Mouse (Mus musculus) liver, embryonic 14.5 days (tissue): ENCODE measurements around the gene Zfp658. TPM values are rescaled to one million over a fixed set of nuclear protein-coding genes. Genes with fewer than 3 reads are reported as not detected.

ENCODE experiments used
- ATAC-seq: fragments of 200-750 bp; cut with Nextera tagmentation; 2 replicates; pipeline ENCODE4 v1.8.0; 2017; ENCODE audit warnings: moderate number of reproducible peaks, mild to moderate bottlenecking, moderate library complexity; ENCODE audit not compliant: insufficient read depth
- DNase-seq, 3 experiments: peaks; one replicate each; pipeline ENCODE4 v3.0.0-alpha.2; 2012 to 2013; ENCODE audit warnings: low read depth in 3 of 3, low spot score in 3 of 3
- H3K27ac ChIP-seq: fragments of 300-500 bp; sonication (generic); 2 replicates; pipeline ENCODE4 v1.5.1; 2014; ENCODE audit warnings: moderate library complexity, mild to moderate bottlenecking, control low read depth, inconsistent platforms
- H3K27me3 ChIP-seq: fragments of 300-500 bp; sonication (generic); 2 replicates; pipeline ENCODE4 v1.6.1; 2014; ENCODE audit warnings: mild to moderate bottlenecking, low read length, moderate library complexity; ENCODE audit not compliant: control insufficient read depth, insufficient read depth
- H3K36me3 ChIP-seq: fragments of 300-500 bp; sonication (generic); replicated peaks from 2 replicates; pipeline ENCODE4 v1.6.1; 2014; ENCODE audit warnings: low read depth; ENCODE audit not compliant: control insufficient read depth, insufficient read depth
- H3K4me1 ChIP-seq, 2 experiments: fragments of 200-500 bp in 1 of 2; fragments of 300-500 bp in 1 of 2; sonication (generic) in 1 of 2; replicated peaks; 2 replicates each; pipeline ENCODE4 v1.6.1; 2012 to 2014; ENCODE audit warnings: antibody characterized with exemption in 1 of 2, inconsistent platforms in 1 of 2, low read length in 1 of 2; ENCODE audit not compliant: control insufficient read depth in 2 of 2, insufficient read depth in 2 of 2
- H3K4me2 ChIP-seq: fragments of 300-500 bp; sonication (generic); 2 replicates; pipeline ENCODE4 v1.6.1; 2014; ENCODE audit warnings: low read depth, mild to moderate bottlenecking, control low read depth, moderate library complexity
- H3K4me3 ChIP-seq, 2 experiments: fragments of 200-500 bp in 1 of 2; fragments of 300-500 bp in 1 of 2; sonication (generic) in 1 of 2; 2 replicates each; pipeline ENCODE4 v1.5.1; 2012 to 2014; ENCODE audit warnings: low read depth in 2 of 2, low read length in 2 of 2, mild to moderate bottlenecking in 2 of 2, control low read depth in 1 of 2, inconsistent platforms in 1 of 2, moderate library complexity in 1 of 2; ENCODE audit not compliant: insufficient read depth in 1 of 2
- H3K9ac ChIP-seq: fragments of 300-500 bp; sonication (generic); replicated peaks from 2 replicates; pipeline ENCODE4 v1.6.1; 2014; ENCODE audit warnings: mild to moderate bottlenecking, control low read depth, moderate library complexity
- H3K9me3 ChIP-seq: fragments of 300-500 bp; sonication (generic); 2 replicates; pipeline ENCODE4 v1.6.1; 2016; ENCODE audit warnings: low read length, mixed read lengths; ENCODE audit not compliant: control insufficient read depth
- CTCF ChIP-seq: IDR thresholded peaks from 2 replicates; pipeline ENCODE4 v1.5.1; 2016; ENCODE audit warnings: antibody characterized with exemption, low read depth, control low read depth
- EP300 ChIP-seq: IDR thresholded peaks from 2 replicates; pipeline ENCODE4 v1.6.1; 2016; ENCODE audit warnings: antibody characterized with exemption, low read depth
- WGBS: fragments of 180-500 bp; shearing (Covaris S2); extraction: QIAGEN DNeasy Blood & Tissue Kit; methylation state at CpG from one replicate; pipeline ENCODE4 v1.1.7; 2014; ENCODE audit not compliant: insufficient replicate concordance; 5-methylcytosine and 5-hydroxymethylcytosine counted together
- polyA plus RNA-seq, 2 experiments: library from polyadenylated mRNA; depleted of rRNA in 1 of 2; stranded (reverse) in 1 of 2; unstranded in 1 of 2; fragments of >200 nt; fragmentation: Nextera tagmentation in 1 of 2; extraction: Ambion mirVana in 1 of 2; gene quantifications; 2 replicates each; pipeline versions ENCODE4 v1.2.1 to v1.2.3; 2012 to 2014

Zfp658 gene
- polyA plus RNA-seq, 2 experiments: 0.15 to 0.33 TPM

- TF ChIP-seq CTCF: no peak
- TF ChIP-seq EP300: no peak
- H3K9me3 ChIP-seq: no peaks in the 10 kb centered on the region
- no peak overlapping the region for H3K27ac ChIP-seq
- no peak overlapping the region for H3K4me2 ChIP-seq
- H3K36me3 ChIP-seq: no peaks in the 10 kb centered on the region
- no peak for ATAC-seq
- no peaks in the 10 kb centered on the region for H3K27me3 ChIP-seq
- DNase-seq: no peak
- no peak overlapping the region for H3K9ac ChIP-seq
- WGBS: 61% methylated on average over 5 of the region's 5 CpGs
- H3K4me3 ChIP-seq: no peak overlapping the region
- H3K4me1 ChIP-seq: no peaks in the 10 kb centered on the region
These were observed 6.7 kb upstream of the Zfp658 start for GRCm38 (mm10) chr7:43555351-43555750.

GRCm38 (mm10) chr7:43556901-43557300 lies 5.2 kb upstream of the Zfp658 start:
- Histone ChIP-seq H3K4me2 (no peak overlapping the region), H3K4me3 (no peak overlapping the region), H3K9ac (no peak overlapping the region), H3K27me3 (no peaks in the 10 kb centered on the region), H3K36me3 (no peaks in the 10 kb centered on the region), H3K9me3 (no peaks in the 10 kb centered on the region), H3K27ac (no peak overlapping the region), H3K4me1 (no peaks in the 10 kb centered on the region)
- ATAC-seq (no peak), DNase-seq (no peak)
- WGBS: 51% methylated on average over 1 of the region's 1 CpGs
- TF ChIP-seq CTCF (no peak), EP300 (no peak)

GRCm38 (mm10) chr7:43562651-43563070 lies 605 bp downstream of the Zfp658 start:
- Histone ChIP-seq H3K4me1 (peaks cover 0 to 4% of the 10 kb centered on the region in 2 experiments; a peak in 1 of 4 replicates), H3K36me3 (no peaks in the 10 kb centered on the region), H3K27ac (no peak overlapping the region), H3K4me2 (peak overlapping the region; percentile 72), H3K4me3 (peak overlapping the region; percentile 54 to 57), H3K9ac (peak overlapping the region; percentile 34; the same call in 1 of the 2 replicates), H3K27me3 (no peaks in the 10 kb centered on the region), H3K9me3 (no peaks in the 10 kb centered on the region)
- no peak for TF ChIP-seq EP300
- TF ChIP-seq CTCF: no peak
- ATAC-seq (no peak), DNase-seq (no peak)
- WGBS: 2% methylated on average over 10 of the region's 10 CpGs

GRCm38 (mm10) chr7:43563300-43563699 lies 1.2 kb downstream of the Zfp658 start:
- H3K4me2 ChIP-seq: peak overlapping the region; percentile 72; the same call in 1 of the 2 replicates
- no peak overlapping the region for H3K9ac ChIP-seq
- ATAC-seq (no peak), DNase-seq (no peak)
- H3K4me1 ChIP-seq: peaks cover 0 to 4% of the 10 kb centered on the region in 2 experiments; a peak in 1 of 4 replicates
- H3K36me3 ChIP-seq: no peaks in the 10 kb centered on the region
- no peak overlapping the region for H3K4me3 ChIP-seq
- no peaks in the 10 kb centered on the region for H3K27me3 ChIP-seq
- H3K9me3 ChIP-seq: no peaks in the 10 kb centered on the region
- no peak overlapping the region for H3K27ac ChIP-seq
- TF ChIP-seq CTCF (no peak), EP300 (no peak)
- 34% methylated on average over 6 of the region's 6 CpGs for WGBS

- Histone ChIP-seq H3K4me2 (no peak overlapping the region), H3K4me3 (no peak overlapping the region), H3K9ac (no peak overlapping the region), H3K9me3 (no peaks in the 10 kb centered on the region), H3K27ac (no peak overlapping the region), H3K36me3 (no peaks in the 10 kb centered on the region), H3K4me1 (no peaks in the 10 kb centered on the region), H3K27me3 (no peaks in the 10 kb centered on the region)
- ATAC-seq: no peak
- 58% methylated on average over 2 of the region's 2 CpGs for WGBS
- no peak for DNase-seq
- TF ChIP-seq EP300 (no peak), CTCF (no peak)
These were observed 9.2 kb downstream of the Zfp658 start for GRCm38 (mm10) chr7:43571216-43571615.
